Mouse (Mus musculus): Measurements from ENCODE around the gene Cuedc2.

Cuedc2 gene

DNA sequence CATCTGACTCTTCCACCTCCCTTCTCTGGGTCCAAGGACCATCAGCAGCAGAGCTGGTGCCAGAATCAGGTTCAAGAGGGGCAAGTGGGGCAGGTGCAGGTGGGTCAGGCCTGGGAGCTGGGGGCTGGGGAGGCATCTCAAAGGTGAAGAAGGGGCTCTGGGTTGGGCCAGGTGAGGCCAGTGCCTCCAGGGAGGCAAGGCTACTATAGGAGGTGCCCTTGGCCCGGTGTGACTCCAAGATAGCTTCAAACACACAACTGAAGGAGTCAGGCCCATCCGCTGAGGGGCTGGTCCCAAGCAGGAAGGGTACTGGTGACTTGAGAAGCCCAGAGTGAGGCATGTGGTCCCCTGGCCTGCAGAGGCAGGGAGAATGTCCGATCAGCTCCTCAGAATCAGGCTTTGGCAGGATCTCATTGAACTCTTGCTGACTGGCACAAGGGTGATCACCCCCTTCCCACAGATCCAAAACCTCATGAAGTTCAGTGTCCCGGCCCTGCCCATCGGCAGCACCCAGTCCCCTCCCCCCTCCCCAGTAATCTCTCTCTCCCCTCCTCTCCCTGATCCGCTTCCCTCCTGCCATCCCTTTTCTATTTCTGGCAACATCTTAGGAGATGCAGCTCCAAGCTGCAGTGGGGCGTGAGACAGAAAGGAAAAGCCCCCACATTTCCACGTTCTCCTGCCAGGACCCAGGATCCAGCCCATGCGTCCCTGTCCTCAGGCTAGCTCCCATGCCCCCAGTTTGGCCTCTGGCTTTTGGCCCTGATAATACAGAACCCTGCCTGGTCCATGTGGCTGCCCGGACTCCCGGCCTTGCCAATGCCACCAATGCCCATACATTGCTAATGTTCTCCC lies 16.1 kb downstream of the Cuedc2 start:
- in situ Hi-C loops (cut with MboI, MseI): no loop called here

DNA sequence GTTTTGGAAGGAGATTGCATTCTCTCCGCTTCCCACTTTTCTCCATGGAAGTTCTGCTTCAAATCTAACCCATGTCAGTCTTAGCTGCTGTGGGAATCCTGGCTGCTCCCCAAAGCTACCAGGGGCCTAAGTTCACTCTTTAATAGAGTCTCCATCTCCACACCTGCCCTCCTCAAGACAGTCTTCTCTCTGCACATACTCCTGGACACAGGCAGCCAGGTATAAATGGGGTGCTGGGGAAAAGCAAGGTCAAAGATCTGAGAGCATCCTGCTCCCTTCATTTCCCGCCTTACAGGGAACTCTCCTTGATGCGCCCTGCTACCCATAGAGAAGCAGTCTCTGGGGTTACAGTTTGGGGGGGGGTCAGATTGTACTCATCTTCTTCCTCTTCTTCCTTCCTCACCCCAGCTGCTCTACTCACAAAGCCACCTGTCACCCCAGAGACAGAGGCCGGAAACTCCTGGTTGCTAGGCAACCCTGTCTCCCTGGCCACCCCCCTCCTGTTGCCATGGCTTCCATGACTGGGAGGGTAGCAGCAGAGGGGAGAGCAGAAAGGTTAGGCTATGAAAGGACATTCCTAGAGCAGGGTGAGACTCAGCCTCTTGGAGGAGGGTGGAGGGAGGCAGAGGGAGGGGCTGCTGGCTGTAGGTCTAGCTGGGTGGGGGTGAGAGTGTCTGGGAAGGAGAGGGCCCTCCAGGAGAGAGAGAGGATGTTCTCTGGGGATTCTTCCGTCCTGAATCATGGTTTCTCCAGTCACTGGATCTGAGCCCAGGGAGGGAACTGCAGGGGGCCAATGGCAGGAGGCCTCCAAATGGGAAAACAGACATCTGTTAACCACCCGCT lies 17.2 kb downstream of the Cuedc2 start:
- in situ Hi-C loops (cut with MboI, MseI): no loop called here

DNA sequence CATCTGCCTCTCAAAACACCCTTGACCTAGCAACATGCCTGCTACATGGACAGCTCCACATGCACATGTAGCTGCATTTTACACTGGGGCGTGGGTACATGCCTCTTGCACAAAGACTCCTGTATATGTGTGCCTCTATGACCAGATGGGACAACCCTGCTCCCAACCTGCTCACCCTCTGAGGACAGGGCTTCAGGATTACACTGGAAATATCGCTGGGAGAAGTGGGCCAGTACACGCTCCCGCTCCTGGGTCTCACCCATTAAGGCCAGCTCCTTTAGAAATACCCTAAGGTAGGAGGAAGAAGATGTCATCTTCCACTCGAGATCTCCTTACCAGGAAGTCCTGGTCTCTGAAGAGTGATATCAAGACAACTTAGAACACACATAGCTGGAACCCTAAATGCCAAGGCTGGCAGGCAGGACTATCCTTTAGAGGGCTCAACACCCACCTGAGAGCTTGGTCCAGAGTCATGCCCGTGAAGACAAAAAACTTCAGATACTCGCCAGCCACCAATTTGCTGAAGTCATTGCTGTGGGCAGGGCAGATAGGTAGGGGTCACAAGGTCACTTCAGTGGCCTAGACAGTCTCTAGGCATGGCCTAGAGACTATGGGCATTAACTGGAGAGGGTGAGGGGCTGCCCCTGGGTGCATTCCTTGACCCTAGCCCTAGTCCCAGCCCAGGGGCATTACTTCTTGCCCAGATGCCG lies 18.3 kb downstream of the Cuedc2 start:
- in situ Hi-C loops (cut with MboI, MseI): no loop called here

DNA sequence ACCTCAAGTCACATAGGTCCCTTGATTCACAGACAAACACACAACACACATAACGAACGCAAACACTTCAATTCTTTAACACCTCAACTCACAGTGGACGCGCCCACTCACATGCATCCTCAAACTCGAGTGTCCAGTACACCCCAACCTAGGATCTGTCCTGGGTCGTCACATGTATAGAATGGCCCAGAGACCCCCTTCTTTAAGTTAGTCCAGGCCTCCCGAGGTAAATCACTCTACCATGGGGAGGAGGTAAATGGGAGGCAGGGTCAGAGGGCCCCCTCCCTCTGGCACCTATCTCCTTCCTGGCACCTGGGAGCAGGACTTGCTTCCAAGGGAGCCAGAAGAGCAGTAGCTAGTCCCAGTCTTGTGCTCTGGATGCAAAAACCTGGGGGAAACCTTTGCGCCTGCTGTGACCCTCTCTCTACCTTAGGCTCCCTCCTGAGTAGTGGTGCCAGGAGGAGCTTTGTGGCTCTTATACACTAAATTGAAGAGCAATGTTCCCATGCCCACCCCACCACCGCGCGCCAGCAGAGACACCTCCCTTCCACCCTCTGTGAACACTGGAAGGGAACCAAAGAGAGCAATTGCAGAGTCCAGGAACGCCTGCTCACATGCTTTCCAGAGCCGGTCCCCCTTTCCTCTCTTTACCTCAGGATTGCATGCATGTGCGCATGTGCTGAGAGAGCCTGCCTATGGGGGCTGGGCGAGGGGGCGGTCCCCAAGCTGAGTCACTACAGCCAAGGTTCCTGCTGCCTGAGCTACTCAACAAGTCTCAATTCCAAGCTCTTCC lies 19.7 kb downstream of the Cuedc2 start:
- in situ Hi-C loops (cut with MboI, MseI): no loop called here

DNA sequence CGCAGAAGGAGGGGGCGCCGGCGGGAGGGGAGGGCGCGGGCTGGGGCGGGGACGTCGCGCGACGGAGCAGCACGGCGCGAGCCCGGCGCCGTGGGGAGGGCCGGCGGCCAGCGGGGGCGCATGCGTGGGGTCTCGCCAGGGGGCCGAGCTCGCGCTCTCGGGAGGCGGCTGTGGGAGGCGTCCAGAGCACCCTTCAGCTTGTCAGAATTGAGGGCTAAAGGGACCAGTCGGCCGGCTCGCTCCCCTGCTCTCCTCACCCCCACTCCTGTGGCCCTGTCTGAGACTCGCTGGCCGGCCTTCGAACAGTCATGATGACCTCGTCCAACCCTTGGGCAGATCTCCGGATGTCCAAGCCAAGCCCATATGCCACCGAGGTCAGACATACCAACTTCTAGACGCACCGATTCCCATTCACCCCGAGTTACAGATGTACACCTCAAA lies 20.5 kb downstream of the Cuedc2 start:
- in situ Hi-C loops (cut with MboI, MseI): no loop called here

DNA sequence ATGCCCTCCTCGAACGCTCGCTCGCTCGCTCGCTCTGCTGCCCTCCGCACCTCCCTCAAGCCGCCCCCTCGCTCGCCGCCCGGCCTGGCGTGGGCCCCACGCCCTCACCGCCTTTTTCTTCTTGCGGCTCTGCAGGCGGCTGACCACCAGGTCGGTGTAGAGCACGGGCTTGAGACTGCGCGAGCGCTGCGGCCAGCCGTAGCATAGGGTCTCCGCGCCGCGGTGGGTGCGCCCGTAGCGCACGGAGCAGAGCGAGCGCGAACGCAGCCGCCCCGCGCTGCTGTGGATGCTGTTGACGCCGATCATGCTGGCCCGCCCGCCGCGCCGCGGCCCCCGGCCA lies 21.0 kb downstream of the Cuedc2 start:
- in situ Hi-C loops (cut with MboI, MseI): no loop called here

DNA sequence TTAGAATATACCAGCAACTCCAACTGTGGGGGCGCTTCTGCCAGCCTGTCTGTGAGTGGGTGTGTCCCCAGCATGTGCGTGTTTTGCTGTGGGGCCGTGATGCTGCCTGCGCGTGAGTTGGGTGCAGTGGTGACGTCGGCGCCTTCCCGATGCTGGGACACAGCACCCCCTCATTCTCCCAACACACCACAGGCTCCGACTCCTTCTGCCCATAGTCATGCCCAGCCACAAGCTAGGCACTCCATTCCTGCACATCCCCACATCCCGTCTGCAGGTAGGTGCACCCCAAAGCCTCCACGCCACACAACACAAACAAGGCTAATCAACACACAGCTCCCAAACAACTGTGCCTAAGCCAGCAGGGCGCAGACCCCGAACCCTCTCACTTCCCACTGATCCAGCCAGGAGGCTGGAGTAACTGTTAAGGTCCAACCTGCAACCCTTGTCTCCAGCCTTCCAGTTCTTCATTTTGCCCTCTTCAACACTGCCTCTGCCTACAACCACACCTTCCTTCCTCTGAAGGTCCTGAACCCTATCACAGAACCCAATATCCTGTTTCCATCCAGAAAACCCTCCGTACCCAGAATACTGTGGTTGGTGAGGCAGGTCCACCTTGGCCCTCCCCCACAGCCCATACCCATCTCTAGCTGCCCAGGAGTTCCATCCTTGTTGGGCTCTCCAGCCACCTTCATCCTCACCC lies 21.5 kb downstream of the Cuedc2 start:
- in situ Hi-C loops (cut with MboI, MseI): no loop called here

DNA sequence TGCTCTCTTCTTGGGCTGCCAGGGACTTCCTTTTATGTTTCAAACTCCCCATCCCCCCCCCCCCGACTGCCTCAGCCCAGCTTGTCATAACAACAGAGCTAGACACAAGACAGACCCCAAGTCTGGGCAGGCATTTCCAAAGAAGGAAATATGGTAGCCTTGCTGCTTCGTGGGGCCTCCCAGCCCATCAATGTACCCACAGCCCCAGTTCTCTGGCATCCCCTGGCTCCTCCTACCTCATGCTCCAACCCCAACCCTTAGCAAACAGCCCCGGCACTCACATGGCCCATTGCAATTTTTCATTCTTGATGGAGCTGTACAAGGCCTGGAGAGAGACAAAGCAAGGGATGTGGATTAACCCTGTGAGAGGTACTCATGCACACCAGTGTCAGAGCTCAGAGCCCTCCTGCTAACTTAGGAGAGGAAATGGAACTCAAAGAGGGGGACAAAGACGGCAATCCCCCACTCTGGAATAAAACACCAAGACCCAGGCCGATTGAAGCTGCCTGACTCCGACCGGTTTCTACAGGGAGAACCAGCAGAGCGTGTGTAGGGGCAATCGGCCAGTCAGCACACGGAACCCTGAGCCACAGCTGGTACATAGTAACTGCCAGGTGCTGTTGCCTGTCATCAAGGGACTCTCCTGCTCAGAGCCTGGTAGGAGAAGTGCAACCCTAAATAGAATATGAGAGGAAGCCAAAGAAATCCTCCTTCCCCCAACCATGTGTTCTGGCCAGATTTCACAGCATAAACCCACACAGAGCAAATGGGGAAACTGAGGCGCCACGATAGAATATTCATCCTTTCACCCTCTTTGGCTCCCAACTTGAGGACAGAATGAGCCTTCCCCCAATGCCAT lies 22.5 kb downstream of the Cuedc2 start:
- in situ Hi-C loops (cut with MboI, MseI): no loop called here

DNA sequence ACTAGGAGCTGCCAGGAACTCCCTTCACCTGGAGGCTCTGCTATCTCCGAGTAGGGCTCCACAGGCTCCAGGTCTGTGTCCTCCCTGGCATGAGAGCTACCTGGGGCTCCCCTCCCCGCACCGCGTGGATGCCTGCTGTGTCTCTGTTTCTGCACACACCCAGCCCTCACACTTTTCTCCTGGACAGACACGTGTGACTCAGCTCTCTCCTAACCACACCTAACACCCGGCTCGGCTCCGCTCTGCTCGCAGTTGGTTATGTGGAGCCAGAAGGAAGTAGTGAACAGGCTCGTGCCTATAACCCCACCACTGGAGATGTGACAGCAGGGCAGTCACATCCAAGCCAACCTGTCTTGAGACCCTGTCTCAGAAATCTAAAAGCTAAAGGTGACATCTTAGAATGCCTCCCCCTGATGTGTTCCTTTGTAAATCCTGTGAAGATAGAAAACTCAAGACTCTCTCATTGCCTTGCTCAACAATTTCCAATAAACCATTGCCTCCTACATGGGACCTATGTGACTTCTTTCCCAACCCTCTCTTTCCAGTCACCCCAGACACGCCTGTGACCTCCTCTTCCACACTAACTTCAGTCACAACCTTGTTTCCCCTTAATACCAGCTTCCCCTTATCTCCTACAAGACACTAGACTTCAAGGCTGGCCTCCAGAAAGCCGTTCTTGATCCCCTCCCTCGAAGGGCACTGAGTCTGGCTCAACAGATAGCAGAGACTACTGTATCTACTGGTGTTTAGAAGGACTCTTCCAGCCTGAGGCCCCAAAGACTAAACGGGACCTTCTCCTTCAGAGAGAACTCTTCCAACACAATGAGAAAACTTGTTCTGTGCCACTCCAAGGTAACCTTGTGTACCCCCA lies 23.4 kb downstream of the Cuedc2 start:
- in situ Hi-C loops (cut with MboI, MseI): no loop called here

DNA sequence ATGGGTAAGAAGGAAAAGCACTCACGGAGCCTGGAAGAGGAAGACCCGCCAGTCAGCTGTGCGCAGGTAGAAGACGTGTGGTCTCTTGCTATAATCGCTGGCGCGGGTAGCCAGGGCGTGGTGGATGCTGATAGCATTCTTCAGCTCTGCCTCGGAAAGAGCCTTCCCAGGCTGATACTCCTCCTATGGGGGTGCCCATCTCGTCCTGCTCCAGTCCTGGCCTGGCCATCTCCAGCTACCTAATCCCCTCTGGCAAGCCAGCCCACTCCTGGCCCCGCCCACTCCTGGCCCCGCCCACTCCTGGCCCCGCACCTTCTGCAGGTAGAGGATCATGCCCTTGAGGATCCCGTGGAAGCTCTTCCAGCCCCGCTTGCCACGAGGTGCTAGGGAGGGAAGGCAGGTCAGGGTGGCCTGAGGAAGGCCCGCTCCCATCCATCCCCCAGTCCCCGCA lies 24.3 kb downstream of the Cuedc2 start:
- in situ Hi-C loops (cut with MboI, MseI): no loop called here

DNA sequence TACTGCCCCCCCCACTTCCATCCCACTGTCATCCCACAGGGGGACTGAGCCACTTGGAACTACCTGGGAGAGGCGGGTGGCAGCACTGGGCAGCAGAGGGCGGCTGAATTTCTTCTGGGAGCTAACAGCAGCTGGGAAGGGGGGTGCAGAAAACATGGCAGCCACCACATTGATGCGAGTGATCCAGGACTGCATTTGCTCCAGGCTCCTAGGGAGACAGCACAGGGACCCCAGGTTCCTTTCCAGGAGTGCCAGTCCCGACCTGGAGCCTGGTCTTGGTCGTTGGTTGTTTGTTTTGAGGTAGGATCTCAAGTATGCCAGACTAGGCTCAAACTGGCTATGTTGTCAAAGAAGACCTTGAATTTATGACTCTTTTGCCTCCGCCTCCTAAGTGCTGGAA lies 24.9 kb downstream of the Cuedc2 start:
- in situ Hi-C loops (cut with MboI, MseI): no loop called here

DNA sequence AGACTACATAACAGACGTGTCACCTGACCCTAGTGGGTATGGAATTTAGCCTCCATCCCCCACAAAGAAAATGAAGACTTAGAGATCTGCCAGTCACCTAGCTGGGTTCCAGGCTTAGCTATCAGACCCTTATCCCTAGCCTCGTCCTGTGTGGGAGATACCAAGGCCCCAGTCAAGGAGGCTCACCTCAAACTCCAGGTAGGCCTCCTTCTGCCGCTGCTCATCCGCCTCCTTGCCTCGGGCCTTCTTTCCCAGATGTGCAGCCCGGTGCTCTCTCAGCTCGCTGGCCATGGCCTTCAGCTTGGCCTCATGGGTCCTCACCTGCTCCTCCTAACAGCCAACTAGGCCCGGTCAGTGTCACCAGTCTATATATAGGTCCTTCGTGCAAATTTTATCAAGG lies 25.4 kb downstream of the Cuedc2 start:
- in situ Hi-C loops (cut with MboI, MseI): no loop called here

DNA sequence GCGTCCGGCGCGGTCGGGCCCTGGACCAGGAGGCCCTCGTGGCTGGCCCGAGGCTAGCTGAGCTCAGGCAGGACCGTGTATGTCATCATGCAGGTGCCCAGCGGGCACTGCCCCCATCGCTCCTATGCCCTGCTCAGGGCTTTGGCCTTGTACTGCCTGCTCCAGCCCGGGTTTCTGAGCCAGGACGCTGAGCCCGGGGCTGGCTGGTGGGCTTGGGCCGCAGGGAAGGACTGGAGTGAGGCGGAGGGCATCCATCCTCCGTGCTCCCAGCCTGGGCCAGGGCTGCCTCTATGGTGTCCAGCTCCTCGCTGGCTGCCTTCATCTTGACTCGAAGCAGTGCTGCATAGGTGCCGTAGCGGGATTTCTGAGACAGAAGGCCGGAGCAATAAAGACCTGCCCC lies 25.9 kb downstream of the Cuedc2 start:
- in situ Hi-C loops (cut with MboI, MseI): no loop called here

DNA sequence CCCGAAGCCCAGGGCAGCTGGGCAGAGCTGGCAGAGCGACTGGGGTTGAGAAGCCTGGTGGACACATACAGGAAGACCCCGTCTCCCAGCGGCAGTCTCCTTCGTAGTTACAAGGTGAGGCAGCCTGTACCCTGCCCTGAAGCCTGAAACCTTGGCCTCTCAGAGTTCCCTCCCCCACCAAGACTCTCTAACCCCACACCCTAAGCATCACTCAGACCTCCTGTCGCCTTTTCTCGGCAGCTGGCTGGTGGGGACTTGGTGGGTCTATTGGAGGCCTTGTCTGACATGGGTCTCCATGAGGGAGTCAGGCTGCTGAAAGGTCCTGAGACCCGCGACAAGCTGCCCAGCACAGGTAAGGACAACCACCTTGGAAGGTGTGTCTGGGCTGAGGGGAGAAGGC lies 27.2 kb downstream of the Cuedc2 start:
- in situ Hi-C loops (cut with MboI, MseI): no loop called here

DNA sequence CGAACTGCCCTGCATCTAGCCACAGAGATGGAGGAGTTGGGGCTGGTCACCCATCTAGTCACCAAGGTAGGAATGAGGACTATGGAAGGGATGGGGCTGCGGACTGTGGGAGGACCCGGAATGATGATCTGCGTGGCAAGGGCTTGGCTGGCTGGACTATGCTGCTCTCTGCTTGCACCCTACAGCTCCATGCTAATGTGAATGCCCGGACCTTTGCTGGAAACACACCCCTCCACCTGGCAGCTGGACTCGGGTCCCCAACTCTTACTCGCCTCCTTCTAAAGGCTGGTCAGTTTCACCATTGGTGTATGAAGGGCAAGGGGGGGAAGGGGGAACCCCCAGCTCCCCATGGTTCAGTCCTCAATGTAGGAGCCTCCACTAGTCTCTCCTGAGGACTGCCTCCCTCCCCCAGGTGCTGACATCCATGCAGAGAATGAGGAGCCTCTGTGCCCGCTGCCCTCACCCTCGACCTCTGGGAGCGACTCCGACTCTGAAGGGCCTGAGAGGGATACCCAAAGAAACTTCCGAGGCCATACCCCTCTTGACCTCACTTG lies 28.1 kb downstream of the Cuedc2 start:
- in situ Hi-C loops (cut with MboI, MseI): no loop called here

DNA sequence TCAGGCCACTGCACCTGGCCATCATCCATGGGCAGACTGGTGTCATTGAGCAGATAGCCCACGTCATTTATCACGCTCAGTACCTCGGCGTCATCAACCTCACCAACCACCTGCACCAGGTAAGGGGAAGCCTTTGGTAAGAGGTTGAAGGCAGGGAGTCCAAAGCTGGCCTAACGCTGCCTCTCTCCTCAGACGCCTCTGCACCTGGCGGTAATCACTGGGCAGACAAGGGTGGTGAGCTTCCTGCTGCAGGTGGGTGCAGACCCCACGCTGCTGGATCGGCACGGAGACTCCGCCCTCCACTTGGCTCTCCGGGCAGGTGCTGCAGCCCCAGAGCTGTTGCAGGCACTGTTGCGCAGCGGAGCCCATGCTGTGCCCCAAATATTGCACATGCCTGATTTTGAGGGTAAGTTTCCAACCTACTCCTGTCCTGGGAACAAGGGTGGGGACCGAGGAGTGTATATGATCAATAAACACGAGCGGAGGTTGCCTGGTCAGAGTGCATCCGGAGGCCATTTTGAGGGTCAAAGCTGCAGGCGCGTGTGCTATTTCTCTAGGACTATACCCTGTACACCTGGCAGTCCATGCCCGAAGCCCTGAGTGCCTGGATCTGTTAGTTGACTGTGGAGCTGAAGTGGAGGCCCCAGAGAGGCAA lies 28.7 kb downstream of the Cuedc2 start:
- in situ Hi-C loops (cut with MboI, MseI): loop anchor here (5.0 kb wide), 1 partner anchor 172 kb away; no protein-coding TSS in a partner anchor

DNA sequence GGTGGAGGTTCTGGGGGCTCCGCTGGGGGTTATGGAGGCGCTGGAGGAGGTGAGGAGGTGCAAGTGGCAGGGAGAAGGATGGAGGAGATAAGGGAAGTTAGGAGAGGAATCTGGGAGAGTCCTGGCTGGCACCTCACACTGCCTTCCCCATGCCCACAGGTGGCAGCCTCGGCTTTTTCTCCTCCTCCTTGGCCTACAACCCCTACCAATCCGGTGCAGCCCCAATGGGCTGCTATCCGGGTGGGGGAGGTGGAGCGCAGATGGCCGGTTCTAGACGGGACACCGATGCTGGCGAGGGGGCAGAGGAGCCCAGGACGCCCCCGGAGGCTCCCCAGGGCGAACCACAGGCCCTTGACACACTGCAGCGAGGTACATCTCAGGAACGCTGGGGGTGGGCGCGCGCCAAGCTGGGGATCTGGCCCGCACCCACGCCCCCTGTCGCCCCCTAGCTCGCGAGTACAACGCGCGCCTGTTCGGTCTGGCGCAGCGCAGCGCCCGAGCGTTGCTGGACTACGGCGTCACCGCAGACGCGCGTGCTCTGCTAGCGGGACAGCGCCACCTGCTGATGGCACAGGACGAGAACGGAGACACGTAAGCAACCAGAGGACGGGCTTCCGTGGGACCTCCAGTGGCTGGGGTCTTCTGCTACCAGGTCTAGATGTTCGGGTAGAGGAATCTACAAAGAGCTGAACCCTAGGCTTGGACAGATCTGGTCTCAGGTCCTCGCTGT lies 29.6 kb downstream of the Cuedc2 start:
- in situ Hi-C loops (cut with MboI, MseI): loop anchor here (5.0 kb wide), 1 partner anchor 172 kb away; no protein-coding TSS in a partner anchor
